Mouse (Mus musculus) ES-E14 (cell line): ENCODE data around the gene Gm10337.

ENCODE experiments used
- CHD2 ChIP-seq: IDR thresholded peaks from 2 replicates; pipeline ENCODE4 v1.6.1; 2014; ENCODE audit warnings: mild to moderate bottlenecking, low read depth, low read length, inconsistent platforms
- HCFC1 ChIP-seq: IDR thresholded peaks from 2 replicates; pipeline ENCODE4 v1.6.1; 2012; ENCODE audit warnings: low read length, inconsistent platforms, borderline replicate concordance; ENCODE audit not compliant: insufficient read depth
- MAFK ChIP-seq: IDR thresholded peaks from 2 replicates; pipeline ENCODE4 v1.6.1; 2014; ENCODE audit warnings: mild to moderate bottlenecking, low read depth, low read length, inconsistent platforms; ENCODE audit not compliant: insufficient read depth
- ZC3H11A ChIP-seq: IDR thresholded peaks from 2 replicates; pipeline ENCODE4 v1.6.1; 2012; ENCODE audit warnings: low read depth, mild to moderate bottlenecking, inconsistent platforms, low read length, borderline replicate concordance
- ZNF384 ChIP-seq: IDR thresholded peaks from 2 replicates; pipeline ENCODE4 v1.6.1; 2012; ENCODE audit warnings: low read depth, low read length, inconsistent platforms

GRCm38 (mm10) chr15:102458904-102459317, 44.6 kb upstream of the Gm10337 start, which contains the start of gene Prr13:
- no peak for TF ChIP-seq ZC3H11A
- TF ChIP-seq HCFC1: no peak
- TF ChIP-seq CHD2: 0 out of 2 replicates have a peak, but pooled peaks have one; percentile 48
- no peak for TF ChIP-seq ZNF384
- no peak for TF ChIP-seq MAFK
